Mouse (Mus musculus): ENCODE data around the gene Uba52. TPM values are rescaled to one million over a fixed set of nuclear protein-coding genes. Genes with fewer than 3 reads are reported as not detected.

The Uba52 gene
- polyA plus RNA-seq, 1 experiment = 768 TPM

DNA sequence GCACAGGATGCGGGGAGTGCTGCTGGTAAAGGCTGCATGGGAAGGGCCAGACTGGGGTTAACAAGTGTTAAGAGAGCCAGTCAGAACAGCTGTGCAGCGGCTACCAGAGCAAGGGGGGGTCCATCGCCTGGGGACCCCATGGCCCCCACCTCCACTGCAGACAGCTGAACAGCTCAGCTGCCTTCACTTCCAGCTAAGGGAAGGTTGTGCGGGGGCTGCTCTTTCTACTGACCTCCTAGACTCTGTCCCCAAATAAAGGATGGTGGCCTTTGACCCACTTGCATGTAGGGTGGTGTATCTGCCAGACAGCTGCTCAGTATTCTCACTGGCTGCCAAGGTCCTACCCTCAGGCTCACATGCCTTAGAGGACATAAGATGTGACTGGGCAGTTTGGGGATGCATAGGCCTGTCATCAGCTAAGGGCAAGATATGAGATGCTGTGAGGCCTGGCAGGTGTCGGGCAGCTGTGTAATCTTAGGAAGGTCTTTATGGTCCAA is 43.3 kb downstream of the Uba52 start:
- Histone ChIP-seq H3K36me3 (ENCODE audit: control insufficient read depth, insufficient read depth, low read length) (no peaks in the 10 kb centered on the region), H3K27ac (ENCODE audit: control insufficient read depth, insufficient read depth, low read depth, low read length) (peak overlapping the region; percentile 39; the same call in 1 of the 2 replicates), H3K4me1 (ENCODE audit: control insufficient read depth, insufficient read depth, low read length) (peaks cover 4% of the 10 kb centered on the region), H3K4me3 (ENCODE audit: control insufficient read depth, low read depth, low read length) (no peak overlapping the region), H3K27me3 (ENCODE audit: control insufficient read depth, insufficient read depth, low read length) (no peaks in the 10 kb centered on the region)
- TF ChIP-seq POLR2A (IDR thresholded peaks at IDR 0.05; ENCODE audit: control insufficient read depth, low read depth, low read length) (no peak), CTCF (IDR thresholded peaks at IDR 0.05; ENCODE audit: control insufficient read depth, insufficient read depth, insufficient replicate concordance, low read depth, low read length) (no peak)

DNA sequence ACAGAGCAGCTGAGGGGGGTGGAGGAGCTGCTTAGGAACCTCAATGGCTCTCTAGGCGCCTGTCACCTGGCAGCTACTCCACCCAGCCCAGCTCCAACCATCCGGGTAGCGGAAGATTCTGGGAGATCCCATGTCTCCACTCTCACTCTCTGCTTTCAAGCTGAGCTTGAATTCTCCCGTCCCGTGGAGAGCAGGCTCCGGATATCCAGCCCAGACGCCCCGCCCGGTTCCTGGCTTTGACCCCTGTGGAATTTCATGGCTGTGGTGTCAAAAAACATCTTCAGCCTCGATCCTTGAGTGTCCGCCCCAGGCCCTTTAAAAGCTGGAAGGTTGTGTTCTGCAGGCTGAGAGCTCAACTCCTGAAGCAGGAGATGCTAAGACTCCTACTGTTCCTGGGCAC is 43.8 kb downstream of the Uba52 start:
- Histone ChIP-seq H3K36me3 (ENCODE audit: control insufficient read depth, insufficient read depth, low read length) (no peaks in the 10 kb centered on the region), H3K27ac (ENCODE audit: control insufficient read depth, insufficient read depth, low read depth, low read length) (peak overlapping the region; percentile 62; the same call in 1 of the 2 replicates), H3K27me3 (ENCODE audit: control insufficient read depth, insufficient read depth, low read length) (no peaks in the 10 kb centered on the region), H3K4me3 (ENCODE audit: control insufficient read depth, low read depth, low read length) (no peak overlapping the region), H3K4me1 (ENCODE audit: control insufficient read depth, insufficient read depth, low read length) (peaks cover 9% of the 10 kb centered on the region)
- TF ChIP-seq CTCF (IDR thresholded peaks at IDR 0.05; ENCODE audit: control insufficient read depth, insufficient read depth, insufficient replicate concordance, low read depth, low read length) = no peak
- no peak for TF ChIP-seq POLR2A (IDR thresholded peaks at IDR 0.05; ENCODE audit: control insufficient read depth, low read depth, low read length)

GRCm38 (mm10) chr8:70466305-70466704 is 44.3 kb downstream of the Uba52 start:
- no peak overlapping the region for H3K4me3 ChIP-seq (ENCODE audit: control insufficient read depth, low read depth, low read length)
- H3K36me3 ChIP-seq (ENCODE audit: control insufficient read depth, insufficient read depth, low read length) = no peaks in the 10 kb centered on the region
- H3K4me1 ChIP-seq (ENCODE audit: control insufficient read depth, insufficient read depth, low read length) = peaks cover 13% of the 10 kb centered on the region
- TF ChIP-seq CTCF (IDR thresholded peaks at IDR 0.05; ENCODE audit: control insufficient read depth, insufficient read depth, insufficient replicate concordance, low read depth, low read length) (no peak), POLR2A (IDR thresholded peaks at IDR 0.05; ENCODE audit: control insufficient read depth, low read depth, low read length) (no peak)
- no peaks in the 10 kb centered on the region for H3K27me3 ChIP-seq (ENCODE audit: control insufficient read depth, insufficient read depth, low read length)
- peak overlapping the region; percentile 62; the same call in 1 of the 2 replicates for H3K27ac ChIP-seq (ENCODE audit: control insufficient read depth, insufficient read depth, low read depth, low read length)

GRCm38 (mm10) chr8:70465701-70466100 is 44.9 kb downstream of the Uba52 start:
- H3K36me3 ChIP-seq (ENCODE audit: control insufficient read depth, insufficient read depth, low read length) = no peaks in the 10 kb centered on the region

DNA sequence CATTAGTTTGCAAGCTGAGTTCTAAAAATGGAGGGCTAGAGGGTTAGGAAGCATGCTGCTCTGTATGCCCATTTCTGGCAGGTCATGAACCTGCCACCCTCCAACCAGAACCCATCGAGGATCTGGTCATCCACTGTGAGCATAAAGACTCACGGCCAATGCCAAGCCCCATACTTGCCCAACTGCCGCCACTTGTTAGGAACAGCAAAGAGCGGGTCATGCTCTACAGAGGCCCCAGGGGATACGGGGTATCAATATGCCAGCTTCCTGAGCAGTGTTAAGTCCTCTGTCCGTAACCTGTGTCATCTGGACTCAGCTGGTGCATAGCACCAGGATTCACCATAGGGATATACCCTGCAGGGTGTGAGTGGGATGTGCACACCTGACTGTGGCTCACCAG is 46.4 kb downstream of the Uba52 start:
- Histone ChIP-seq H3K36me3 (ENCODE audit: control insufficient read depth, insufficient read depth, low read length) (no peaks in the 10 kb centered on the region), H3K4me1 (ENCODE audit: control insufficient read depth, insufficient read depth, low read length) (peaks cover 11% of the 10 kb centered on the region), H3K27ac (ENCODE audit: control insufficient read depth, insufficient read depth, low read depth, low read length) (no peak overlapping the region), H3K4me3 (ENCODE audit: control insufficient read depth, low read depth, low read length) (no peak overlapping the region), H3K27me3 (ENCODE audit: control insufficient read depth, insufficient read depth, low read length) (no peaks in the 10 kb centered on the region)
- TF ChIP-seq CTCF (IDR thresholded peaks at IDR 0.05; ENCODE audit: control insufficient read depth, insufficient read depth, insufficient replicate concordance, low read depth, low read length) = no peak
- no peak for TF ChIP-seq POLR2A (IDR thresholded peaks at IDR 0.05; ENCODE audit: control insufficient read depth, low read depth, low read length)

More at GRCm38 (mm10) chr8:70465701-70466100, 44.9 kb downstream of the Uba52 start:
- H3K27ac ChIP-seq (ENCODE audit: control insufficient read depth, insufficient read depth, low read depth, low read length) = 0 out of 2 replicates have a peak overlapping the region, but pooled peaks have one; percentile 56
- no peak for TF ChIP-seq CTCF (IDR thresholded peaks at IDR 0.05; ENCODE audit: control insufficient read depth, insufficient read depth, insufficient replicate concordance, low read depth, low read length)
- no peak; the same call in 1 of the 2 replicates for TF ChIP-seq POLR2A (IDR thresholded peaks at IDR 0.05; ENCODE audit: control insufficient read depth, low read depth, low read length)
- no peak overlapping the region for H3K4me3 ChIP-seq (ENCODE audit: control insufficient read depth, low read depth, low read length)
- H3K4me1 ChIP-seq (ENCODE audit: control insufficient read depth, insufficient read depth, low read length) = peaks cover 13% of the 10 kb centered on the region
- H3K27me3 ChIP-seq (ENCODE audit: control insufficient read depth, insufficient read depth, low read length) = no peaks in the 10 kb centered on the region

GRCm38 (mm10) chr8:70463306-70463705 is 47.3 kb downstream of the Uba52 start:
- TF ChIP-seq CTCF (IDR thresholded peaks at IDR 0.05; ENCODE audit: control insufficient read depth, insufficient read depth, insufficient replicate concordance, low read depth, low read length) (no peak), POLR2A (IDR thresholded peaks at IDR 0.05; ENCODE audit: control insufficient read depth, low read depth, low read length) (no peak)
- no peak overlapping the region for H3K4me3 ChIP-seq (ENCODE audit: control insufficient read depth, low read depth, low read length)
- H3K36me3 ChIP-seq (ENCODE audit: control insufficient read depth, insufficient read depth, low read length) = no peaks in the 10 kb centered on the region
- H3K27me3 ChIP-seq (ENCODE audit: control insufficient read depth, insufficient read depth, low read length) = no peaks in the 10 kb centered on the region
- H3K27ac ChIP-seq (ENCODE audit: control insufficient read depth, insufficient read depth, low read depth, low read length) = no peak overlapping the region
- peaks cover 11% of the 10 kb centered on the region for H3K4me1 ChIP-seq (ENCODE audit: control insufficient read depth, insufficient read depth, low read length)

GRCm38 (mm10) chr8:70462516-70462813 is 48.1 kb downstream of the Uba52 start:
- peak overlapping the region; percentile 59 for H3K27ac ChIP-seq (ENCODE audit: control insufficient read depth, insufficient read depth, low read depth, low read length)
- H3K27me3 ChIP-seq (ENCODE audit: control insufficient read depth, insufficient read depth, low read length) = no peaks in the 10 kb centered on the region
- no peak for TF ChIP-seq CTCF (IDR thresholded peaks at IDR 0.05; ENCODE audit: control insufficient read depth, insufficient read depth, insufficient replicate concordance, low read depth, low read length)
- no peak for TF ChIP-seq POLR2A (IDR thresholded peaks at IDR 0.05; ENCODE audit: control insufficient read depth, low read depth, low read length)
- H3K36me3 ChIP-seq (ENCODE audit: control insufficient read depth, insufficient read depth, low read length) = no peaks in the 10 kb centered on the region
- H3K4me1 ChIP-seq (ENCODE audit: control insufficient read depth, insufficient read depth, low read length) = peaks cover 11% of the 10 kb centered on the region
- no peak overlapping the region for H3K4me3 ChIP-seq (ENCODE audit: control insufficient read depth, low read depth, low read length)

All from testis, adult 2 months (tissue).